Mouse (Mus musculus): Measurements from ENCODE around the gene C1galt1c1. TPM values are rescaled to one million over a fixed set of nuclear protein-coding genes. Genes with fewer than 3 reads are reported as not detected.

C1galt1c1 gene
- polyA plus RNA-seq, 1 experiment from 2014 or later: 30.6 TPM

GRCm38 (mm10) chrX:38600995-38601369 lies 33.9 kb downstream of the C1galt1c1 start:
- 14% methylated on average over 3 of the region's 3 CpGs for whole genome bisulfite sequencing
- Histone ChIP-seq H3K4me2 (peak overlapping the region; percentile 53), H3K9ac (peak overlapping the region; percentile 46), H3K4me3 (peak overlapping the region; percentile 49), H3K4me1 (no peaks in the 10 kb centered on the region), H3K27ac (peak overlapping the region; percentile 77), H3K36me3 (no peaks in the 10 kb centered on the region), H3K9me3 (no peaks in the 10 kb centered on the region), H3K27me3 (no peaks in the 10 kb centered on the region)
- ATAC-seq (ENCODE audit: borderline replicate concordance, extremely low read depth, low FRiP score, low TSS enrichment): peak; percentile 59; the same call in 1 of the 2 replicates

- H3K4me3 ChIP-seq: peak within 1 kb of the TSS; percentile 49
Measured at GRCm38 (mm10) chrX:38600177-38600994, 34.5 kb downstream of the C1galt1c1 start, which contains the start of gene Mcts1. Gene Mcts1, plus strand, starts transcription at chrX:38600578.

GRCm38 (mm10) chrX:38593180-38593889 lies 41.6 kb downstream of the C1galt1c1 start:
- ATAC-seq (ENCODE audit: borderline replicate concordance, extremely low read depth, low FRiP score, low TSS enrichment): no peak
- 32% methylated on average over 5 of the region's 5 CpGs for WGBS
- Histone ChIP-seq H3K27me3 (no peaks in the 10 kb centered on the region), H3K9ac (no peak overlapping the region), H3K4me3 (no peak overlapping the region), H3K36me3 (no peaks in the 10 kb centered on the region), H3K4me1 (no peaks in the 10 kb centered on the region), H3K27ac (no peak overlapping the region), H3K9me3 (no peaks in the 10 kb centered on the region), H3K4me2 (no peak overlapping the region)

More at GRCm38 (mm10) chrX:38600177-38600994, 34.5 kb downstream of the C1galt1c1 start, which contains the start of gene Mcts1:
- H3K27me3 ChIP-seq: no peaks in the 10 kb centered on the region
- H3K36me3 ChIP-seq: no peaks in the 10 kb centered on the region
- no peaks in the 10 kb centered on the region for H3K9me3 ChIP-seq
- H3K4me1 ChIP-seq: no peaks in the 10 kb centered on the region
- peak; percentile 90 for ATAC-seq (ENCODE audit: borderline replicate concordance, extremely low read depth, low FRiP score, low TSS enrichment)
- peak within 1 kb of the TSS; percentile 53 for H3K4me2 ChIP-seq
- WGBS: 20% methylated on average over 26 of the region's 26 CpGs
- peak within 1 kb of the TSS; percentile 77 for H3K27ac ChIP-seq
- H3K9ac ChIP-seq: peak within 1 kb of the TSS; percentile 46

GRCm38 (mm10) chrX:38591749-38592148 lies 43.1 kb downstream of the C1galt1c1 start:
- Histone ChIP-seq H3K27me3 (no peaks in the 10 kb centered on the region), H3K4me1 (no peaks in the 10 kb centered on the region), H3K27ac (no peak overlapping the region), H3K4me3 (no peak overlapping the region), H3K9ac (no peak overlapping the region), H3K9me3 (no peaks in the 10 kb centered on the region), H3K4me2 (no peak overlapping the region), H3K36me3 (no peaks in the 10 kb centered on the region)
- 74% methylated on average over 3 of the region's 3 CpGs for WGBS
- no peak for ATAC-seq (ENCODE audit: borderline replicate concordance, extremely low read depth, low FRiP score, low TSS enrichment)

GRCm38 (mm10) chrX:38589827-38590226 lies 45.1 kb downstream of the C1galt1c1 start:
- ATAC-seq (ENCODE audit: borderline replicate concordance, extremely low read depth, low FRiP score, low TSS enrichment): no peak
- H3K9me3 ChIP-seq: no peaks in the 10 kb centered on the region
- no peak overlapping the region for H3K4me3 ChIP-seq

GRCm38 (mm10) chrX:38583261-38583660 lies 51.6 kb downstream of the C1galt1c1 start:
- Histone ChIP-seq H3K27ac (no peak overlapping the region), H3K36me3 (no peaks in the 10 kb centered on the region), H3K9ac (no peak overlapping the region), H3K27me3 (no peaks in the 10 kb centered on the region), H3K4me3 (no peak overlapping the region), H3K4me1 (no peaks in the 10 kb centered on the region), H3K9me3 (no peaks in the 10 kb centered on the region), H3K4me2 (no peak overlapping the region)
- no peak for ATAC-seq (ENCODE audit: borderline replicate concordance, extremely low read depth, low FRiP score, low TSS enrichment)

More at GRCm38 (mm10) chrX:38589827-38590226, 45.1 kb downstream of the C1galt1c1 start:
- H3K36me3 ChIP-seq: no peaks in the 10 kb centered on the region
- no peak overlapping the region for H3K27ac ChIP-seq
- no peak overlapping the region for H3K4me2 ChIP-seq
- 32% methylated on average over 4 of the region's 4 CpGs for WGBS
- H3K27me3 ChIP-seq: no peaks in the 10 kb centered on the region
- H3K4me1 ChIP-seq: no peaks in the 10 kb centered on the region
- no peak overlapping the region for H3K9ac ChIP-seq

- H3K9me3 ChIP-seq: no peaks in the 10 kb centered on the region
- WGBS: 94% methylated on average over 1 of the region's 1 CpGs
Measured at GRCm38 (mm10) chrX:38581140-38581539, 53.7 kb downstream of the C1galt1c1 start.

More at GRCm38 (mm10) chrX:38581140-38581539, 53.7 kb downstream of the C1galt1c1 start:
- Histone ChIP-seq H3K4me1 (no peaks in the 10 kb centered on the region), H3K4me3 (no peak overlapping the region), H3K36me3 (no peaks in the 10 kb centered on the region), H3K27ac (no peak overlapping the region), H3K9ac (no peak overlapping the region), H3K27me3 (no peaks in the 10 kb centered on the region), H3K4me2 (no peak overlapping the region)
- ATAC-seq (ENCODE audit: borderline replicate concordance, extremely low read depth, low FRiP score, low TSS enrichment): no peak

Other genes starting within 250 kb of the C1galt1c1 start
- gene Lamp2, start 178.6 kb downstream of the C1galt1c1 start, polyA plus RNA-seq (2015; fragmentation: Nextera tagmentation; extraction: Ambion mirVana): 127 and 137 TPM in 2 replicates
- 23.7 and 23.8 TPM in 2 replicates for gene Cul4b, start 58.9 kb downstream of the C1galt1c1 start, polyA plus RNA-seq (2015; fragmentation: Nextera tagmentation; extraction: Ambion mirVana)
- 87.7 and 90.5 TPM in 2 replicates for gene Mcts1, start 34.5 kb downstream of the C1galt1c1 start, polyA plus RNA-seq (2015; fragmentation: Nextera tagmentation; extraction: Ambion mirVana)
- gene 6030498E09Rik, start 137.6 kb upstream of the C1galt1c1 start, polyA plus RNA-seq (2015; fragmentation: Nextera tagmentation; extraction: Ambion mirVana): 0.13 TPM in 1 of 2 replicates, not detected in the other

All from lung, embryonic 15.5 days (tissue).